Mouse (Mus musculus): ENCODE data around the gene Pcnx. TPM values are rescaled to one million over a fixed set of nuclear protein-coding genes. Genes with fewer than 3 reads are reported as not detected.
A peak's percentile ranks its signal among the peaks of the same experiment; 100 is the strongest.

Gene Pcnx
- polyA plus RNA-seq (2014; fragmentation: Nextera tagmentation; extraction: Ambion mirVana): 11.3 and 13.0 TPM in 2 replicates

DNA sequence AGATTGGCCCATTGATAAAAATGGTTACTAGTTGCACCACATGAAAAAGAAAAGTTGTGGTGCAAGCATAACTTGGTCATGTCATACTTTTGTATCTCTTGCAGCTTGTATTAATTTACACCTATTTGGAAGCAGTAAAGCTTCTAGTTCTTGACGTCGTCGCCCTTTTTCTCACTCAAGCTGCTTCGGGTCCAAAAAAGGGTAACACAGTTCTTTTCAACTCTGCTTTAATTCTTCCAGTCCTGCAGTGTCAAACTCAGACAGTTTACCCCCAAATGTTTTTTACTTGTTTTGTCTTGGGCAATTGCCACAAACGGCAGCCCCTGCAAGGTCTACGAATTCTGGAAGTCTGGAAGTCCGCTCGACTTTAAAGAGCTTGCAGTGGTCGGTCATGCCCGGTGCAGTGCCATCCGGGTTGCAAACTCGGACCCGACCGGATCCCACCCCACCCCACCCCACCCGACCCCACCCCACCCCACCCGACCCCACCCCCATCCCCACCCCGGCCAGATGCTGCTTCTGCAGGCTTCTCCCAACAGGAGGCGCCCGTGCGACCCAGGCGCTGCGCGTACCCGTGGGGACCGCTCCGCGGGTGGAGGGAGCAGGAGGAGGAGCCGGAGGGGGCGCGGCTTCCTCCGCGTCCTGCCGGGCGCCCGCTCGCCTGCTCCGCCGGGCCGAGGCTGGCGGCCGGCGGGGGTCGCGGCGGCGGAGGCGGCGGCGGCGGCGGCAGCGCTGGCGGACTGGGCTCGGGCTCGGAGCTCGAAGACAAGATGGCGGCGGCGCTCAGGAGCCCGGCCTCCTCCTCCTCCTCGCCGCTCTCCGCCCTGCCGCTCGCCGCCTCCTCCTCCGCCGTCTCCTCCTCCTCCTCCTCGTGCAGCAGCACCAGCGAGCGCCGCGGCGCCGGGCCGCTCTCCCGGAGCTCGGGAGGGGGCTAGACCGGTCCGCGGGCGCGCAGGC is at the start of gene Pcnx:
TSS of gene Pcnx (plus strand) at position 673 of the 957 bp plus-strand sequence.
- Histone ChIP-seq H3K9me3 (ENCODE audit: control insufficient read depth, low read length) (no peaks in the 10 kb centered on the region), H3K27me3 (ENCODE audit: control insufficient read depth, insufficient read depth, low read length) (no peaks in the 10 kb centered on the region; the same call in 1 of the 2 replicates), H3K4me1 (replicated peaks; ENCODE audit: control insufficient read depth, insufficient read depth, low read length) (peaks cover 9% of the 10 kb centered on the region), H3K36me3 (ENCODE audit: control insufficient read depth, insufficient read depth, low read length) (no peaks in the 10 kb centered on the region), H3K9ac (ENCODE audit: low read depth, low read length) (peak within 1 kb of the TSS; percentile 94), H3K4me2 (replicated peaks; ENCODE audit: low read depth, low read length) (peak within 1 kb of the TSS; percentile 69), H3K4me3 (ENCODE audit: low read depth, low read length) (peak within 1 kb of the TSS; percentile 96), H3K27ac (ENCODE audit: low read depth, low read length) (peak within 1 kb of the TSS; percentile 93)
- 7% methylated on average over 21 of the region's 83 CpGs for WGBS
- DNase-seq (ENCODE audit: low spot score) (peak; percentile 90), ATAC-seq (ENCODE audit: low FRiP score) (peak; percentile 83)

- H3K36me3 ChIP-seq (ENCODE audit: control insufficient read depth, insufficient read depth, low read length): no peaks in the 10 kb centered on the region
- no peak overlapping the region for H3K4me3 ChIP-seq (ENCODE audit: low read depth, low read length)
- H3K4me2 ChIP-seq (replicated peaks; ENCODE audit: low read depth, low read length): no peak overlapping the region
- no peaks in the 10 kb centered on the region for H3K4me1 ChIP-seq (replicated peaks; ENCODE audit: control insufficient read depth, insufficient read depth, low read length)
- no peak overlapping the region for H3K27ac ChIP-seq (ENCODE audit: low read depth, low read length)
- no peaks in the 10 kb centered on the region for H3K27me3 ChIP-seq (ENCODE audit: control insufficient read depth, insufficient read depth, low read length)
- H3K9me3 ChIP-seq (ENCODE audit: control insufficient read depth, low read length): no peaks in the 10 kb centered on the region
- ATAC-seq (ENCODE audit: low FRiP score): no peak
- WGBS: 46% methylated on average over 8 of the region's 8 CpGs
- no peak overlapping the region for H3K9ac ChIP-seq (ENCODE audit: low read depth, low read length)
- DNase-seq (ENCODE audit: low spot score): no peak
These were observed 49.4 kb upstream of the Pcnx start for GRCm38 (mm10) chr12:81810417-81810816.

DNA sequence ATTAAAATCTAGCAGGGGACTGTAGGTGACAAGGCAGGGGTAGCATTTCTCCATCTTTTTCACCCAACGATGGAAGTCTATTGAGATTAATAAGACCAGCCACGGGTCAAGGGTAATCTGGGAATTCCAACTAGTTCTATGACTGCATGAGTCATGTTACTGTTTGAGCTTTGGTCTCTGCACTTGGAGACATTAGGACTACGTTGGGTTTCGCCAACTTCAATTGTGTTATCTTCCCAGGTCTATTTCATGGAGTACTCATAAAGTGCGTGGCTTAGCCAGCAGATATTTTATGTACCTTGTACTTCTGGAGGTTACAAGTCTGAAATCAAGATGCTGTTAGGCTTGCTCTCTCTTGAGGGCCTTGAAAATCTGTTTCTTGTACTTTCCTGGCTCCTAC is 45.1 kb upstream of the Pcnx start:
- no peaks in the 10 kb centered on the region for H3K36me3 ChIP-seq (ENCODE audit: control insufficient read depth, insufficient read depth, low read length)
- 93% methylated on average over 5 of the region's 5 CpGs for WGBS
- H3K9me3 ChIP-seq (ENCODE audit: control insufficient read depth, low read length): no peaks in the 10 kb centered on the region
- no peak for DNase-seq (ENCODE audit: low spot score)
- ATAC-seq (ENCODE audit: low FRiP score): no peak
- H3K4me3 ChIP-seq (ENCODE audit: low read depth, low read length): no peak overlapping the region
- H3K9ac ChIP-seq (ENCODE audit: low read depth, low read length): no peak overlapping the region
- no peaks in the 10 kb centered on the region for H3K27me3 ChIP-seq (ENCODE audit: control insufficient read depth, insufficient read depth, low read length)
- H3K27ac ChIP-seq (ENCODE audit: low read depth, low read length): no peak overlapping the region
- H3K4me1 ChIP-seq (replicated peaks; ENCODE audit: control insufficient read depth, insufficient read depth, low read length): no peaks in the 10 kb centered on the region
- H3K4me2 ChIP-seq (replicated peaks; ENCODE audit: low read depth, low read length): no peak overlapping the region

DNA sequence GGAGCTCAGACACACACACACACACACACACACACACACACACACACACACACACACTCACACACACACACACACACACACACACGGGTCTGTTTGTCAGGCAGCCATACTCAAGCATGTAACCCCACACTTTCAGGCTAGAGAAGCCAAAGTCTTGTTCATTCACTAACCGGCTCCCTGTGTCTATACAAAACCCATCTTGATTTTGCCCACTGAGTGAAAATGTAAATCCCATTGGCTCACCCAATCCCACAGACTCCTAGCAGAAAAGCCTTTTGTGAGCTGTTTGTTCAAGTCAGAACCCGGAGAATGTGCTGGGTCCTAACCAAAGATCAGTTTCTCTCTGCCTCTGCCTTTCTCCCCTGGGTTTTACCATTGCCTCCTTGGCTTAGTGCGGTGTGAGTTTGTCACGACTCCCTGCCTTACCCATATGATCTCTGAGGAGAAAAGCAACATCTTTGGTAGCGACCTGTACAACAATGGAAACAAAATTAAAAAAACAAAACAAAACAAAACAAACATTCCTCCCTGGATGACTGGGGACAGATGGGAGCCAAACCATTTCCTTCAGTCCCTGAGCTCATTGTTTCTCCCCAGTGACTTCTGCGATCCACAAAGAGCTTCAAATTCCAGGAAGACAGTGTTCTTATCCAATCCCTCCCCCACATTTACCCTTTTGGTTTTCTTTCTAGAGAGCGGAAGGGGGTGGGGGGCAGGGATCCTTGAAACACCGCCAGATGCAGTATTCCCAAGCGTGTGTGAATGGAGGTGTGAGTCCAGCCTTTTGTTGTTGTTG is 43.3 kb upstream of the Pcnx start:
- H3K27me3 ChIP-seq (ENCODE audit: control insufficient read depth, insufficient read depth, low read length): no peaks in the 10 kb centered on the region
- H3K4me3 ChIP-seq (ENCODE audit: low read depth, low read length): no peak overlapping the region
- no peak overlapping the region for H3K9ac ChIP-seq (ENCODE audit: low read depth, low read length)
- H3K36me3 ChIP-seq (ENCODE audit: control insufficient read depth, insufficient read depth, low read length): no peaks in the 10 kb centered on the region
- no peak overlapping the region for H3K27ac ChIP-seq (ENCODE audit: low read depth, low read length)
- DNase-seq (ENCODE audit: low spot score): peak; percentile 38
- no peaks in the 10 kb centered on the region for H3K9me3 ChIP-seq (ENCODE audit: control insufficient read depth, low read length)
- no peak for ATAC-seq (ENCODE audit: low FRiP score)
- no peaks in the 10 kb centered on the region for H3K4me1 ChIP-seq (replicated peaks; ENCODE audit: control insufficient read depth, insufficient read depth, low read length)
- no peak overlapping the region for H3K4me2 ChIP-seq (replicated peaks; ENCODE audit: low read depth, low read length)
- 12% methylated on average over 10 of the region's 10 CpGs for WGBS

DNA sequence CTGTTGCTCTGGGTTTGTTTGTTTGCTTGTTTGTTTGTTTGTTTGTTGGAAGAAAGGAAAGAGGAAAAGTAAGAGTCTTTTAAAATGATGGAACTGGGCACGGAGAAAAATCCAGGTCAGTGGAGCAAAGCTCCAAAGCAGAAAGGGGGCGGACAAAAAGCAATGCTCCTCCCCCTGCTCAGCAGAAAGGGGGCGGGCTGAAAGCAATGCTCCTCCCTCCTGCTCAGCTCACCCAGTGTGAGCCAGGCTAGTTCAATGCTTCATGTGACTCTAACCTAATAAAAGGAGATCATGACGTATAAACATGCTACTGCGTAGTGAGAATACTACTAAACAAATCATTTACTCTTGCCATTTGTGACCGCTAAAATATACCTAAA is 42.7 kb upstream of the Pcnx start:
- Histone ChIP-seq H3K4me2 (replicated peaks; ENCODE audit: low read depth, low read length) (no peak overlapping the region), H3K27ac (ENCODE audit: low read depth, low read length) (no peak overlapping the region), H3K27me3 (ENCODE audit: control insufficient read depth, insufficient read depth, low read length) (no peaks in the 10 kb centered on the region), H3K9me3 (ENCODE audit: control insufficient read depth, low read length) (no peaks in the 10 kb centered on the region), H3K9ac (ENCODE audit: low read depth, low read length) (no peak overlapping the region), H3K4me3 (ENCODE audit: low read depth, low read length) (no peak overlapping the region), H3K36me3 (ENCODE audit: control insufficient read depth, insufficient read depth, low read length) (no peaks in the 10 kb centered on the region), H3K4me1 (replicated peaks; ENCODE audit: control insufficient read depth, insufficient read depth, low read length) (no peaks in the 10 kb centered on the region)
- WGBS: 34% methylated on average over 6 of the region's 6 CpGs
- ATAC-seq (ENCODE audit: low FRiP score) (no peak), DNase-seq (ENCODE audit: low spot score) (peak; percentile 46)

GRCm38 (mm10) chr12:81820700-81821099 is 39.1 kb upstream of the Pcnx start:
- no peak overlapping the region for H3K27ac ChIP-seq (ENCODE audit: low read depth, low read length)
- H3K4me2 ChIP-seq (replicated peaks; ENCODE audit: low read depth, low read length): no peak overlapping the region
- 87% methylated on average over 4 of the region's 4 CpGs for WGBS
- no peaks in the 10 kb centered on the region for H3K4me1 ChIP-seq (replicated peaks; ENCODE audit: control insufficient read depth, insufficient read depth, low read length)
- no peak overlapping the region for H3K9ac ChIP-seq (ENCODE audit: low read depth, low read length)
- no peaks in the 10 kb centered on the region for H3K36me3 ChIP-seq (ENCODE audit: control insufficient read depth, insufficient read depth, low read length)
- no peak for ATAC-seq (ENCODE audit: low FRiP score)
- no peak for DNase-seq (ENCODE audit: low spot score)
- no peaks in the 10 kb centered on the region for H3K27me3 ChIP-seq (ENCODE audit: control insufficient read depth, insufficient read depth, low read length)
- H3K4me3 ChIP-seq (ENCODE audit: low read depth, low read length): no peak overlapping the region
- H3K9me3 ChIP-seq (ENCODE audit: control insufficient read depth, low read length): no peaks in the 10 kb centered on the region

DNA sequence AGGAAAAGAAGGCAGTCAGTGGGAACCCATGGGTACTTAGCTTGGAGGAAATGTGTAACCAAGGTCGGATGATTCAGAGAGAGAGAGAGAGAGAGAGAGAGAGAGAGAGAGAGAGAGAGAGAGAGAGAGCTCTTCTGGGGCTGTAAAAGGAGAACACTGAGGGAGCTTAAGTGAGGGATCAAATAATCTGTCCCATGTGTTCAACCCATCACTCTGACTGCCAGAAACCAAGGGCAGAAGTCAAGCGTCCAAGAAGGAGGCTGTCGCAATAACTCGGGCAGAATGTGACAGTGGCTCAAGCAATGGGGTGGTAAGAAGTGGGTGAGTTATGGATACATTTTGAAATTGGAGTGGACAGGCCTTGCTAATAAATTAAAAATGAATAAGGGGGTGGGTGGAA is 37.6 kb upstream of the Pcnx start:
- Histone ChIP-seq H3K9me3 (ENCODE audit: control insufficient read depth, low read length) (no peaks in the 10 kb centered on the region), H3K4me3 (ENCODE audit: low read depth, low read length) (no peak overlapping the region), H3K4me1 (replicated peaks; ENCODE audit: control insufficient read depth, insufficient read depth, low read length) (no peaks in the 10 kb centered on the region), H3K9ac (ENCODE audit: low read depth, low read length) (no peak overlapping the region), H3K36me3 (ENCODE audit: control insufficient read depth, insufficient read depth, low read length) (no peaks in the 10 kb centered on the region), H3K27me3 (ENCODE audit: control insufficient read depth, insufficient read depth, low read length) (no peaks in the 10 kb centered on the region), H3K27ac (ENCODE audit: low read depth, low read length) (no peak overlapping the region), H3K4me2 (replicated peaks; ENCODE audit: low read depth, low read length) (no peak overlapping the region)
- WGBS: 76% methylated on average over 4 of the region's 4 CpGs
- DNase-seq (ENCODE audit: low spot score): no peak
- ATAC-seq (ENCODE audit: low FRiP score): no peak

- H3K36me3 ChIP-seq (ENCODE audit: control insufficient read depth, insufficient read depth, low read length): no peaks in the 10 kb centered on the region
These were observed 36.9 kb upstream of the Pcnx start for GRCm38 (mm10) chr12:81822778-81823480.

More at GRCm38 (mm10) chr12:81822778-81823480, 36.9 kb upstream of the Pcnx start:
- WGBS: 85% methylated on average over 4 of the region's 4 CpGs
- Histone ChIP-seq H3K4me3 (ENCODE audit: low read depth, low read length) (no peak overlapping the region), H3K27ac (ENCODE audit: low read depth, low read length) (no peak overlapping the region), H3K4me1 (replicated peaks; ENCODE audit: control insufficient read depth, insufficient read depth, low read length) (no peaks in the 10 kb centered on the region), H3K9me3 (ENCODE audit: control insufficient read depth, low read length) (no peaks in the 10 kb centered on the region), H3K9ac (ENCODE audit: low read depth, low read length) (no peak overlapping the region), H3K27me3 (ENCODE audit: control insufficient read depth, insufficient read depth, low read length) (no peaks in the 10 kb centered on the region), H3K4me2 (replicated peaks; ENCODE audit: low read depth, low read length) (no peak overlapping the region)
- no peak for ATAC-seq (ENCODE audit: low FRiP score)
- DNase-seq (ENCODE audit: low spot score): no peak
